Mouse (Mus musculus): ENCODE measurements at regions not wholly inside any gene's neighbourhood (a gene's known extent, or its start where the extent isn't known, plus 50 kb on each side); places are given as distances from the start of the nearest gene placed in this dataset.
A peak's percentile ranks its signal among the peaks of the same experiment; 100 is the strongest.

DNA sequence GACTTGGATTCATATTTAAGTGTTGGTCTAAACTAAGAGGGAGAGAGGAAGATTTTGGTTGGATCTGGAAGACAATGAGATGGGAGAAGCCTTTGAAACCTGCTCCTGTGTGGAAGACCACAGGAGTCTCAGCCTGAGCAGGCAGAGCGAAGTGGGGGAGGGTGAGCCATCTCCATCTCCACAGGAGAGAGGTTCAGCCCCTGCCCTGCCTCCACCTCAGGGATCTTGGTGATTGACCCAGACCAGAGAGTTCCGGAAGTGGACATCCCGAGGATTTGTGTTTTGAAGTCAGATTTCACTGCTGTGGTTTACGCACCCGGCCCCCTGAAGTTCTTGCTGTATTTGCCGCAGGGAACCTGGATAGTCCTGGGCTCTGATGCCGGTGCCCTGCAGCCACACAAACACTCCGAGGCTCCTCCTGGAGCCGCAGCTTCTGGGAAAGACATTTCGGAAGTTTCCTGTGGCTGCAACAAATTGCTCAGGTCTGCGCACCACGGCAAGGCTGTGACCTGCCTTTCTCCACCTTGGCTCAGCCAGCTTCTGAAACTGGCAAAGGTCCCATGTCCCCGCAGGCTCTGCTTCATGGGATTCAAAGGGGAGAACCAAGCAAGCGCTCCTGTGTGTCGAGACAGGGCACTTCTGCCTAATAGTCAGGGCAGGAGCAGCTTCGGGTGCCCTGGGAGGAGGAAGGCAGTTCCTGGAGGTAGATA lies 186.8 kb upstream of the Bmper start:
- no peak overlapping the region for H3K4me3 ChIP-seq (ENCODE audit: insufficient read depth, low read length)
- no peak overlapping the region for H3K27ac ChIP-seq (ENCODE audit: insufficient read depth, low read length)
- TF ChIP-seq POLR2A (IDR thresholded peaks at IDR 0.05; ENCODE audit: low read depth, low read length) (no peak), CTCF (IDR thresholded peaks at IDR 0.05; ENCODE audit: borderline replicate concordance, insufficient read depth, low read length) (no peak)
- H3K4me1 ChIP-seq (ENCODE audit: control insufficient read depth, insufficient read depth, low read length): peaks cover 4% of the 10 kb centered on the region; the same call in 1 of the 2 replicates

DNA sequence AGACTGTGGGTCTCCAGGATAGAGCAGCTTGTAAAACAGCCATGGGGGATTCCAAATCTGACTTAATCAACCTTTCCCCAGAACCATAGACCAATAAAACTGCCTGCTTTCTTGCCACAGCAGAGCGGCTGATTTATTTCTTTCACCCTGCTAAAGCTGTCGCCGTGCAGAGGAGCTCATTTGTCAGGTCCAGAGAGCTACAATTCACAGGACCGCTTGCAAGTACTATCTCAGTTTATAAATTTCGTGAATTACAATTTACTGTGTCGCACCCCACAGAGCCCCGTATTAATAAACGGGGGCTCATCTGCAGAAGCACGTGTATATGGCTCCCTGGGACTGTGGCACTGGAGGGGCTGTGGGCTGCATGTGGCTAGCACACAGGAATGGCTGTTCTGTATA lies 185.4 kb upstream of the Bmper start:
- no peak overlapping the region for H3K27ac ChIP-seq (ENCODE audit: insufficient read depth, low read length)
- 0 out of 2 replicates have a peak, but pooled peaks cover 2% of the 10 kb centered on the region for H3K4me1 ChIP-seq (ENCODE audit: control insufficient read depth, insufficient read depth, low read length)
- no peak overlapping the region for H3K4me3 ChIP-seq (ENCODE audit: insufficient read depth, low read length)
- no peak for TF ChIP-seq POLR2A (IDR thresholded peaks at IDR 0.05; ENCODE audit: low read depth, low read length)
- TF ChIP-seq CTCF (IDR thresholded peaks at IDR 0.05; ENCODE audit: borderline replicate concordance, insufficient read depth, low read length): no peak

DNA sequence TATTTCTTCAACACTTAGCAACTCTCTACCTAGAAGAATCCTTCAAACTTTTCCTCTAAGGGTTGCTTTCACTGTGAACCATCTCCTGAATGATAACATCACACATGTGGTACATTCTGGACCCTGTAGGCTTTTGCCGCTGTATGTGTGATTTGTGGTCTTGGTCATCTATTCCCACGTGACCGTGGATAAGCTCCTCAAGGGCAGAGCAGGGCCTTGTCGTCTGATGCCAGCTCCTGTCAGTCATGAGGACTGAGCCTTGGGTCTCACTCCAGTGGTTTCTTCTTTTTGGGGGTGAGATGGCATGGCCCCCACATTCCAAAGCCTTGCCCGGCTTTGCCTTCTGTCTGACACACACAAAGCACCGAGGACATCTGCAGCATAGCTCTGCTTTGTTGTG lies 183.3 kb upstream of the Bmper start:
- Histone ChIP-seq H3K27ac (ENCODE audit: insufficient read depth, low read length) (no peak overlapping the region), H3K4me1 (ENCODE audit: control insufficient read depth, insufficient read depth, low read length) (0 out of 2 replicates have a peak, but pooled peaks cover 2% of the 10 kb centered on the region), H3K4me3 (ENCODE audit: insufficient read depth, low read length) (no peak overlapping the region)
- TF ChIP-seq CTCF (IDR thresholded peaks at IDR 0.05; ENCODE audit: borderline replicate concordance, insufficient read depth, low read length) (no peak), POLR2A (IDR thresholded peaks at IDR 0.05; ENCODE audit: low read depth, low read length) (no peak)

GRCm38 (mm10) chr9:23041025-23041424 lies 181.9 kb upstream of the Bmper start:
- Histone ChIP-seq H3K27ac (ENCODE audit: insufficient read depth, low read length) (no peak overlapping the region), H3K4me3 (ENCODE audit: insufficient read depth, low read length) (no peak overlapping the region), H3K4me1 (ENCODE audit: control insufficient read depth, insufficient read depth, low read length) (0 out of 2 replicates have a peak, but pooled peaks cover 2% of the 10 kb centered on the region)
- no peak for TF ChIP-seq CTCF (IDR thresholded peaks at IDR 0.05; ENCODE audit: borderline replicate concordance, insufficient read depth, low read length)
- no peak for TF ChIP-seq POLR2A (IDR thresholded peaks at IDR 0.05; ENCODE audit: low read depth, low read length)

- H3K27ac ChIP-seq (ENCODE audit: insufficient read depth, low read length): no peak overlapping the region
- no peak overlapping the region for H3K4me3 ChIP-seq (ENCODE audit: insufficient read depth, low read length)
- TF ChIP-seq CTCF (IDR thresholded peaks at IDR 0.05; ENCODE audit: borderline replicate concordance, insufficient read depth, low read length) (no peak), POLR2A (IDR thresholded peaks at IDR 0.05; ENCODE audit: low read depth, low read length) (no peak)
- no peaks in the 10 kb centered on the region for H3K4me1 ChIP-seq (ENCODE audit: control insufficient read depth, insufficient read depth, low read length)
Measured at GRCm38 (mm10) chr9:23041537-23042472, 181.1 kb upstream of the Bmper start.

- Histone ChIP-seq H3K27ac (ENCODE audit: insufficient read depth, low read length) (no peak overlapping the region), H3K4me1 (ENCODE audit: control insufficient read depth, insufficient read depth, low read length) (no peaks in the 10 kb centered on the region), H3K4me3 (ENCODE audit: insufficient read depth, low read length) (no peak overlapping the region)
- TF ChIP-seq CTCF (IDR thresholded peaks at IDR 0.05; ENCODE audit: borderline replicate concordance, insufficient read depth, low read length): no peak
- no peak for TF ChIP-seq POLR2A (IDR thresholded peaks at IDR 0.05; ENCODE audit: low read depth, low read length)
Measured at GRCm38 (mm10) chr9:23043006-23043405, 179.9 kb upstream of the Bmper start.

DNA sequence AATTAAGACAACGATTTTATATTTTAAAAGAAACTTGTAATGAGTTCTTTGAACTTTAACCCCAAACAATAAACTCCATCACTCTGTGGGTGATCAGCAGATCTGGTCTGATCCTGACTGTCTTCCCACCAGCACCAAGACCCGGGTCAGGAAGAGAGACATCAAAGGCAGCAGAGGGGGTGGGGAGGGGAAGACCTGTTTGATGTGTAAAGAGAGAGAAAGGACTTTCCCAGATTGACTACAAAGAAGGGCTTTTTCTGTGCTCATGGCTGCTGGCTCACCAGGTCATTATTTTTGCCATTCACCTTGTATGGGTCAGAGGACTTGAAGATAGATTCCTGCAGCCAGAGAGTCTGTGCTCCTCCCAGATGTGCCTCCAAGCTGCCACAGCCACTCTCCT lies 177.4 kb upstream of the Bmper start:
- no peak overlapping the region for H3K27ac ChIP-seq (ENCODE audit: insufficient read depth, low read length)
- TF ChIP-seq CTCF (IDR thresholded peaks at IDR 0.05; ENCODE audit: borderline replicate concordance, insufficient read depth, low read length) (no peak), POLR2A (IDR thresholded peaks at IDR 0.05; ENCODE audit: low read depth, low read length) (no peak)
- H3K4me3 ChIP-seq (ENCODE audit: insufficient read depth, low read length): no peak overlapping the region
- no peaks in the 10 kb centered on the region for H3K4me1 ChIP-seq (ENCODE audit: control insufficient read depth, insufficient read depth, low read length)

DNA sequence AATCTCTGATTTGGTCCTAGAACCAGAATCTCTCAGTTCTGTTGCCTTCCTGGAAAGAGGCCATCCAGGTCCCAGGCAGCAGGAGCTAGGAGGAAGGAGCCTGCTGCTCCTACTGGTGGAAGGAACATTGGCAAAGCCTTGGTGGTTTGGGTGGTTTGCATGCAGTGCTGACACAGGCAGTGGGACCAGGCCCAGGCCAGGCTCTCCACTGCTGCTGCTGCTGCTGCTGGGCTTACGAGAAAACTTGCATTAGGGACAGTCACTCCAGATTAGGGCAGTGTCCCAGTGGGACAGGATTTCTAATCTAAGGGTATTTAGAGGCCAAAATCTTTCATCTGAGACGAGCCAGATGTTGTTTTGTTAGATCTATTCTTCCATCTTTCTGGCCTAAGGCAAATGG lies 172.1 kb upstream of the Bmper start:
- no peak overlapping the region for H3K27ac ChIP-seq (ENCODE audit: insufficient read depth, low read length)
- H3K4me3 ChIP-seq (ENCODE audit: insufficient read depth, low read length): no peak overlapping the region
- no peaks in the 10 kb centered on the region for H3K4me1 ChIP-seq (ENCODE audit: control insufficient read depth, insufficient read depth, low read length)
- TF ChIP-seq CTCF (IDR thresholded peaks at IDR 0.05; ENCODE audit: borderline replicate concordance, insufficient read depth, low read length): no peak

DNA sequence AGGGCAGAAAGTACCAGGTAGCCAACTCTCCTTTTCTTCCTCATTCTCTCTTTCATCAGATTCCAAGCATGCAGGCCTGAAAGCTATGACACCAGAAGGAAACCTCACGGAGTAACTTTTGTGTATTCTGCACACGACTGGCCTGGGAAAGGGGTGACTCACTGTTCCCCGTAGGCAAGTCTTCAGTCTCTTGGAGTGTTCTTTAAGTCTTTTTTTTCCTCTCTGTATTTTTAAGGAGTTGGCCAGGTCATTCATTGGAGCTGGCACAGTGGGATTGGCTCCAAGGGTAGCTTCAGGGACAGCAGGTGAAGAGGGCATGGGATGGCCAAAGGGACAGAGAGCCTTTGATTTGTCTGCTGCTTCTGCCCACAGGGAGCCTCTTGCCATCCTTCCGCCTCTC lies 163.3 kb upstream of the Bmper start:
- no peaks in the 10 kb centered on the region; the same call in 1 of the 2 replicates for H3K4me1 ChIP-seq (ENCODE audit: control insufficient read depth, insufficient read depth, low read length)
- no peak for TF ChIP-seq POLR2A (IDR thresholded peaks at IDR 0.05; ENCODE audit: low read depth, low read length)
- no peak for TF ChIP-seq CTCF (IDR thresholded peaks at IDR 0.05; ENCODE audit: borderline replicate concordance, insufficient read depth, low read length)
- no peak overlapping the region for H3K4me3 ChIP-seq (ENCODE audit: insufficient read depth, low read length)
- 0 out of 2 replicates have a peak overlapping the region, but pooled peaks have one; percentile 11 for H3K27ac ChIP-seq (ENCODE audit: insufficient read depth, low read length)

DNA sequence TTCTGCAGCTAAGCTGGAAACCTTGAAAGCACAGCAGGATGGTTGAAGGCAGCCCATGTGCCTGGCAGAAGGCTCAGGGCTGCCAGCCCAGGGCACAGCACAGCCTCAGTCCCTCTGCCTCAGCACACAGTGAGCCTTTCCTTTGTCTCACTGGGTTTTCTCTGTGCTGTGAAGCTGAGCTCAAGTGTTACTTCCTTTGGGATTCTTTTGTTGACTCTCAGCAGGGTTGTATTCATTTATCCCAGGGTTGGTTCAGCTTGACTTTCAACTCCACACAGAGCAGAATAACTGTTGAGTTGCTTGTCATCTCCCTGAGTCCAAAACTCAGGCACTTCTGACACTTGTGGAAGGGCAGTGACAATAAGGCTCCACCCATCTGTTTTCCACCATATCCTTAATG lies 162.3 kb upstream of the Bmper start:
- Histone ChIP-seq H3K4me3 (ENCODE audit: insufficient read depth, low read length) (no peak overlapping the region), H3K4me1 (ENCODE audit: control insufficient read depth, insufficient read depth, low read length) (no peaks in the 10 kb centered on the region; the same call in 1 of the 2 replicates), H3K27ac (ENCODE audit: insufficient read depth, low read length) (no peak overlapping the region)
- TF ChIP-seq POLR2A (IDR thresholded peaks at IDR 0.05; ENCODE audit: low read depth, low read length) (no peak), CTCF (IDR thresholded peaks at IDR 0.05; ENCODE audit: borderline replicate concordance, insufficient read depth, low read length) (no peak)
